Comparison of ENCODE assay signal across 10 mouse cellular contexts in genomic region chr4:150240381-150240886, GRCm38 (mm10). TPM values are rescaled to one million over a fixed set of nuclear protein-coding genes. Genes with fewer than 3 reads are reported as not detected.
DNase-seq lines count a peak whose midpoint lies in the region; ATAC-seq lines count a peak whose summit lies in the region.
"Had no signal": no experiment of that assay in that cellular context is flagged by ENCODE, and none has a peak within 500 bp of the region (broad histone marks: within the 10 kb centered on the region; RNA-seq: fewer than 3 reads in every experiment).

No protein-coding gene starts in this region.

- ATAC-seq in heart, embryonic 15.5 days (replicated peaks; ENCODE audit: insufficient number of reproducible peaks, insufficient read depth, low FRiP score, low read depth): no peak

- H3K27ac ChIP-seq in heart, embryonic 15.5 days: peak overlapping the region; percentile 49
- 0 out of 2 replicates have a peak overlapping the region, but pooled peaks have one; percentile 99 for H3K27ac ChIP-seq in limb, embryonic 10.5 days

- H3K9me3 ChIP-seq in heart, embryonic 15.5 days (replicated peaks): no peaks in the 10 kb centered on the region
- no peaks in the 10 kb centered on the region for H3K9me3 ChIP-seq in limb, embryonic 10.5 days (replicated peaks)
- H3K9me3 ChIP-seq: embryonic facial prominence, embryonic 12.5 days had no signal

- peaks cover 50% of the 10 kb centered on the region for H3K4me1 ChIP-seq in heart, embryonic 15.5 days (replicated peaks)
- H3K4me1 ChIP-seq in limb, embryonic 10.5 days: peaks cover 53% of the 10 kb centered on the region

- 62% methylated on average over 1 of the region's 1 CpGs for WGBS in heart, embryonic 15.5 days
- 79% methylated on average over 1 of the region's 1 CpGs for WGBS in limb, embryonic 10.5 days

- no peak for DNase-seq in heart, adult 8-10 months (ENCODE audit: low spot score)
- DNase-seq in retina, postnatal 7 days (ENCODE audit: low read depth, low spot score): peak; percentile 59
- no peak for DNase-seq in retina, postnatal 1 day
- no peak for DNase-seq in limb, embryonic 10.5 days (ENCODE audit: low spot score)
- DNase-seq in adrenal gland, postnatal 25 days: no peak
- DNase-seq in right cerebral cortex, postnatal 25 days: no peak
- no peak for DNase-seq in left cerebral cortex, adult 8-10 months (ENCODE audit: low spot score in 2 of 2)

- H3K4me2 ChIP-seq in heart, embryonic 15.5 days: peak overlapping the region; percentile 72

- peak overlapping the region; percentile 25; the same call in 1 of the 2 replicates for H3K9ac ChIP-seq in heart, embryonic 15.5 days
- H3K9ac ChIP-seq: embryonic facial prominence, embryonic 12.5 days had no signal

- H3K4me3 ChIP-seq in heart, embryonic 15.5 days: peak overlapping the region; percentile 86
- peak overlapping the region; percentile 96; the same call in 1 of the 2 replicates for H3K4me3 ChIP-seq in limb, embryonic 10.5 days
- H3K4me3 ChIP-seq: embryonic facial prominence, embryonic 12.5 days had no signal

- peaks cover 52% of the 10 kb centered on the region for H3K36me3 ChIP-seq in heart, embryonic 15.5 days
- peaks cover 69% of the 10 kb centered on the region for H3K36me3 ChIP-seq in limb, embryonic 10.5 days

- no peaks in the 10 kb centered on the region for H3K27me3 ChIP-seq in heart, embryonic 15.5 days
- no peaks in the 10 kb centered on the region for H3K27me3 ChIP-seq in limb, embryonic 10.5 days (ENCODE audit: low read depth, poor library complexity, severe bottlenecking)
- H3K27me3 ChIP-seq: embryonic facial prominence, embryonic 12.5 days had no signal

RNA-seq across cellular contexts. Expression of gene Eno1, which starts 3.9 kb away (rescaled TPM):
- 1,686 and 1,690 TPM in 2 replicates for polyA plus RNA-seq in heart, embryonic 15.5 days (2015; fragmentation: Nextera tagmentation; extraction: Ambion mirVana)
- total RNA-seq in heart, adult 8-10 months (2022): 100 to 1,000 TPM; 110 to 133 (median 121) TPM
- 3,103 and 4,103 TPM in 2 replicates for polyA plus RNA-seq in limb, embryonic 10.5 days (2016; fragmentation: Nextera tagmentation; extraction: Ambion mirVana)
- 428 and 430 TPM in 2 replicates for total RNA-seq in adrenal gland, postnatal 25 days (2021)
- 100 to 1,000 TPM; 450 to 494 (median 470) TPM for total RNA-seq in left cerebral cortex, adult 8-10 months (2022)

RNA-seq across cellular contexts. Expression of gene Car6, which starts 39.3 kb away (rescaled TPM):
- polyA plus RNA-seq in heart, embryonic 15.5 days (2015; fragmentation: Nextera tagmentation; extraction: Ambion mirVana): not detected in 2 replicates
- under 1 TPM in 1 of 4 experiments, not detected in 3; 0.29 TPM for total RNA-seq in heart, adult 8-10 months (2022)
- polyA plus RNA-seq in limb, embryonic 10.5 days (2016; fragmentation: Nextera tagmentation; extraction: Ambion mirVana): not detected in 2 replicates
- 1.1 and 1.3 TPM in 2 replicates for total RNA-seq in adrenal gland, postnatal 25 days (2021)
- total RNA-seq in left cerebral cortex, adult 8-10 months (2022): not detected
- total RNA-seq: granulocyte monocyte progenitor cell, adult 5-6 weeks had no signal

RNA-seq across cellular contexts. Expression of gene Rere, which starts 41.0 kb away (rescaled TPM):
- 17.6 and 26.1 TPM in 2 replicates for polyA plus RNA-seq in heart, embryonic 15.5 days (2015; fragmentation: Nextera tagmentation; extraction: Ambion mirVana)
- total RNA-seq in heart, adult 8-10 months (2022): 10 to 100 TPM; 34.8 to 57.6 (median 51.3) TPM
- 34.0 and 40.3 TPM in 2 replicates for polyA plus RNA-seq in limb, embryonic 10.5 days (2016; fragmentation: Nextera tagmentation; extraction: Ambion mirVana)
- total RNA-seq in adrenal gland, postnatal 25 days (2021): 158 and 177 TPM in 2 replicates
- 100 to 1,000 TPM in 1 of 4 experiments, 10 to 100 TPM in 3; 86.6 to 105 (median 93.5) TPM for total RNA-seq in left cerebral cortex, adult 8-10 months (2022)
